Mouse (Mus musculus) stomach, postnatal 0 days (tissue): ENCODE measurements at regions not wholly inside any gene's neighbourhood (a gene's known extent, or its start where the extent isn't known, plus 50 kb on each side); places are given as distances from the start of the nearest gene placed in this dataset.

ENCODE experiments used
- CTCF ChIP-seq: IDR thresholded peaks from 2 replicates; pipeline ENCODE4 v1.5.1; 2016; ENCODE audit warnings: antibody characterized with exemption, low read depth, mild to moderate bottlenecking, moderate library complexity
- EP300 ChIP-seq: optimal IDR thresholded peaks from 2 replicates; pipeline ENCODE3; 2016; ENCODE audit warnings: antibody characterized with exemption

GRCm38 (mm10) chr12:49086076-49086475, 296.4 kb upstream of the Foxg1 start:
- TF ChIP-seq CTCF (no peak), EP300 (no peak)
